Mouse (Mus musculus): ENCODE measurements around the gene Ugt3a1.

DNA sequence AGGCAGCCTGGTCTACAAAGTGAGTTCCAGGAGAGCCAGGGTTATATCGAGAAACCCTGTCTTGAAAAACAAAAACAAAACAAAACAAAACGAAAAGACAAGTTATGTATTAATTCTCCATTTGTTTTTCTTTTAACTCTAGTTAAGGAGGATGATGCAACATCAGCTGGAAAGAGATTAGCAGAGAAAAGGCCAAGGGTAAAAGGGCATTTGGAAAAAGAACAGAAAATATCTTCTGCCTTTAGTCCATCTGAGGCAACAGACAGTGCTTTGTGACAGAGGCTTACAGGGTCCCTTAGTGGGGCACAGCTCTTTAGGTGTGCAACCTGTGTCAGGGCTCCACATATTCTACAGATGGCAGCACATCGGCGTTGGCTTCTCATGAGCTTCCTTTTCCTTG lies 58.7 kb downstream of the Ugt3a1 start, which contains the start of gene Ugt3a2:
- TF ChIP-seq CTCF (IDR thresholded peaks at IDR 0.05; ENCODE audit: borderline replicate concordance, insufficient read depth, low read length) (no peak), POLR2A (IDR thresholded peaks at IDR 0.05; ENCODE audit: low read depth, low read length) (no peak)

Measured in embryonic fibroblast, embryonic 13.5 days (primary cell).